Mouse (Mus musculus) heart, embryonic 15.5 days (tissue): ENCODE measurements around the gene Eif2b5. TPM values are rescaled to one million over a fixed set of nuclear protein-coding genes. Genes with fewer than 3 reads are reported as not detected.

ENCODE experiments used
- ATAC-seq: fragments of 200-750 bp; cut with Nextera tagmentation; replicated peaks from 2 replicates; pipeline ENCODE4 v1.8.0; 2017; ENCODE audit warnings: low read depth, moderate TSS enrichment; ENCODE audit not compliant: insufficient number of reproducible peaks, insufficient read depth, low FRiP score
- H3K27ac ChIP-seq: fragments of 300-500 bp; sonication (generic); 2 replicates; pipeline ENCODE4 v1.5.1; 2015; ENCODE audit warnings: mild to moderate bottlenecking, inconsistent platforms
- H3K27me3 ChIP-seq: fragments of 300-500 bp; sonication (generic); 2 replicates; pipeline ENCODE4 v1.6.1; 2015; ENCODE audit warnings: inconsistent platforms
- H3K36me3 ChIP-seq: fragments of 300-500 bp; sonication (generic); 2 replicates; pipeline ENCODE4 v1.6.1; 2015; ENCODE audit warnings: mild to moderate bottlenecking, inconsistent platforms
- H3K4me1 ChIP-seq: fragments of 300-500 bp; sonication (generic); replicated peaks from 2 replicates; pipeline ENCODE4 v1.6.1; 2015; ENCODE audit warnings: inconsistent platforms
- H3K4me2 ChIP-seq: fragments of 300-500 bp; sonication (generic); 2 replicates; pipeline ENCODE4 v1.6.1; 2015; ENCODE audit warnings: inconsistent platforms, mild to moderate bottlenecking, moderate library complexity
- H3K4me3 ChIP-seq: fragments of 300-500 bp; sonication (generic); 2 replicates; pipeline ENCODE4 v1.5.1; 2015; ENCODE audit warnings: mild to moderate bottlenecking, inconsistent platforms
- H3K9ac ChIP-seq: fragments of 300-500 bp; sonication (generic); 2 replicates; pipeline ENCODE4 v1.6.1; 2015; ENCODE audit warnings: mild to moderate bottlenecking, inconsistent platforms
- H3K9me3 ChIP-seq: fragments of 300-500 bp; sonication (generic); replicated peaks from 2 replicates; pipeline ENCODE4 v1.6.1; 2016; ENCODE audit warnings: inconsistent platforms
- WGBS: fragments of 180-500 bp; shearing (Covaris S2); methylation state at CpG from one replicate; pipeline ENCODE4 v1.1.7; 2015; ENCODE audit warnings: mixed read lengths; 5-methylcytosine and 5-hydroxymethylcytosine counted together
- polyA plus RNA-seq: library from polyadenylated mRNA; unstranded; fragments of >200 nt; fragmentation: Nextera tagmentation; extraction: Ambion mirVana; gene quantifications from 2 replicates; pipeline ENCODE4 v1.2.1, GENCODE M21; 2015

Gene Eif2b5
- polyA plus RNA-seq, 1 experiment from 2014 or later = 66.6 TPM

DNA sequence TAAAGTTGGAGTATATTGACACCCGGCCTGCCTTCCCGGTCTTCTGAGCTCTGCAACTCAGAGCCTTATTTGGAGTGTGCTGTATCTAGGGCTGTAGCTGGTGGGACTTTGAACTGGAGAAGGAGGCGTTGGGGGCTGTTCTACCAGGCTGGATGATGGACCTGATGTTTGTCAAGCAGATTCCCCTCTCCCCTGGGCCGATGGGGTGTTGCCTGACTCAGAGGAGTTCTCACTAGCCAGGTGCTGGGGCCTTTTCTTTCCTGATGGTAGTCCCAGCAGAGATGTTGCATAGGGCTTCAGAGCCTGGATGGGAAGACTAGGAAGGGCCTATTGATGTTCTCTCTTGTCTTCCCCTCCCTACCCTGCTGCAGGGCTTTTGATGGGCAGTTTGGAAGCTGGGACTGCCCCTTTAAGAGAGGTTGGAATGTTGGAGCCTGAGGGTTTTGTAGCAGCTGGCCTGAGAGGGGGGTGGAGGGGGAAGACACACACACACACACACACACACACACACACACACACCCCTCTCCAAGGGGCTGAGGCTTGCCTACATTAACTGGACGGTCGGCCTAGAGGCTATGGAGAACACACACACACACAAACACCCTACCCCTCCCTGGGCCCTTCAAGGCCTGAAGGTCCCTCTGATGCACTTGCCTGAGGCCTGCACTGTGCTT, 19.2 kb downstream of the Eif2b5 start:
- Histone ChIP-seq H3K4me2 (peak overlapping the region; percentile 90), H3K36me3 (no peaks in the 10 kb centered on the region; the same call in 1 of the 2 replicates), H3K27ac (peak overlapping the region; percentile 98), H3K4me3 (peak overlapping the region; percentile 100), H3K4me1 (peaks cover 26% of the 10 kb centered on the region), H3K9me3 (no peaks in the 10 kb centered on the region), H3K27me3 (no peaks in the 10 kb centered on the region), H3K9ac (peak overlapping the region; percentile 100)
- WGBS = 6% methylated on average over 6 of the region's 6 CpGs
- peak; percentile 16; the same call in 1 of the 2 replicates for ATAC-seq

DNA sequence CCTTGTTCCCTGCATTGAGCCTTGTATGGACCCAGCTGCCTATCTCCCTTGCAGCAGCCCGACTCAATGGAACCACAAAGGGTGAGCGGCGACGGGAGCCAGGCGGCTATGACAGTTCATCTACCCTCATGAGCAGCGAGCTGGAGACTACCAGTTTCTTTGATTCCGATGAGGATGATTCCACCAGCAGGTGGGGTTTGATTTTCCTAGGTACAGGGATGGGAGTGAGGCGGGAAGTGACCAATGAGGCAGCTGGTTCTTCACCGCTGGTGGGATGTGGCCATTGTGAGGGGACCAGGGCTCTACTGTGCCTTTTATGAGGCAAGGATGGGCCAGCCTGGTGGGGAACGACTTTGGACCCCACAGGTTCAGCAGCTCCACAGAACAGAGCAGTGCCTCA, 25.3 kb downstream of the Eif2b5 start:
- 78% methylated on average over 10 of the region's 10 CpGs for WGBS
- no peak overlapping the region for H3K27ac ChIP-seq
- H3K4me3 ChIP-seq = no peak overlapping the region
- no peaks in the 10 kb centered on the region for H3K27me3 ChIP-seq
- H3K9me3 ChIP-seq = no peaks in the 10 kb centered on the region
- H3K36me3 ChIP-seq = peaks cover 58% of the 10 kb centered on the region
- H3K9ac ChIP-seq = no peak overlapping the region
- no peak overlapping the region for H3K4me2 ChIP-seq
- no peak for ATAC-seq
- H3K4me1 ChIP-seq = peaks cover 14% of the 10 kb centered on the region

DNA sequence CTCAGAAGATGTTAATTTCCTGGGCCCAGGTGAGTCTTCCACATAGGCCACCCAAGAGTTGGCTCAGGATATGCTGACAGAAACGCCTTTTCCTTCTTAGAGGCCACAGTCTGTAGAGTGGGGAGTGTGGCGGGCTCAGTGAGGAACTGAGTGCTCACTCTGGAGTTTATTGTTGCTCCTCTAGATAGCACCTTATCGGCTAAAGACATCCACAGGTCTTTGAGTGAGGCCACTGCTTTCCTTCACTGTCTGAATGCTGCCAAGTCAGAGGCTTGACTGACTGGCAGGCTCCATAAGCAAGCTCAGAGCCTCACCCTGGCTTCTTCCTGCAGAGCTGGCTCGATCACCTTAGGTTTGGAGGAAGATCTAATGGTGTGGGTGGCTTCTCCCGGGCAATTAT, 30.2 kb downstream of the Eif2b5 start:
- Histone ChIP-seq H3K4me2 (no peak overlapping the region), H3K9me3 (no peaks in the 10 kb centered on the region), H3K27me3 (no peaks in the 10 kb centered on the region), H3K36me3 (peaks cover 89% of the 10 kb centered on the region), H3K9ac (no peak overlapping the region), H3K4me3 (no peak overlapping the region), H3K4me1 (no peaks in the 10 kb centered on the region), H3K27ac (no peak overlapping the region)
- no peak for ATAC-seq
- WGBS = 93% methylated on average over 5 of the region's 5 CpGs

DNA sequence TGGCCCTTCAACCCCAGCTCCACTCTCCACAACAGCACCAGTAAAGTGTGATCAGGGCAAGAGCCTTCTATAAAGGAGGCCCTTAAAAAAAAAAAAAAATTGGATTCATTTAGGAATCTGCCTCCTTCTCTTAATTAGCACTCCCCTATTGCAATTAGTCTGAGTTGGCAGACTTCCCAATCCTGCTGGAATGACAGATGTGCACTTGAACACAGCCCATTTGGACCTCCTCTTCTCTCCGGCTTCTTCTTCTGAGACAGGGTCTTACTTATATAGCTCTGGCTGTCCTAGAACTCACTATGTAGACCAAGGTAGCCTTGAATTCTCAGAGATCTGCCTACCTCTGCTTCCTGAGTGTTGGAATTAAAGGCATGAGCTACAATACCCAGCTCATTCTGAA, 30.8 kb downstream of the Eif2b5 start:
- Histone ChIP-seq H3K9me3 (no peaks in the 10 kb centered on the region), H3K4me2 (no peak overlapping the region), H3K4me1 (no peaks in the 10 kb centered on the region), H3K4me3 (no peak overlapping the region), H3K9ac (no peak overlapping the region), H3K36me3 (peaks cover 83% of the 10 kb centered on the region), H3K27ac (no peak overlapping the region), H3K27me3 (no peaks in the 10 kb centered on the region)
- no peak for ATAC-seq
- 64% methylated on average over 1 of the region's 1 CpGs for WGBS

DNA sequence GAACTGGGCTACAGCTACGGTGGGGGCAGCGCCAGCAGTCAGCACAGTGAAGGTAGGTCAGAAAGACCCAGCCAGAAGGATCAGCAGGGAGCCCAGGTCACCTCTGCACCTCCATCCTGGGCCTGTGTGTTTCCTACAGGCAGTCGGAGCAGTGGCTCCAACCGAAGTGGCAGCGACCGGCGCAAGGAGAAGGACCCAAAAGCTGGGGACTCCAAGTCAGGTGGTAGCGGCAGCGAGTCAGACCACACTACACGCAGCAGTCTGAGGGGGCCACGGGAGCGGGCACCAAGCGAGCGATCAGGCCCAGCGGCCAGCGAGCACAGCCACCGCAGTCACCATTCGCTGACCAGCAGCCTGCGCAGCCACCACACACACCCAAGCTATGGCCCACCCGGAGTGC, 32.3 kb downstream of the Eif2b5 start:
- no peak for ATAC-seq
- 93% methylated on average over 20 of the region's 20 CpGs for WGBS
- Histone ChIP-seq H3K4me2 (no peak overlapping the region), H3K4me1 (peaks cover under 1% of the 10 kb centered on the region), H3K9ac (no peak overlapping the region), H3K27ac (no peak overlapping the region), H3K9me3 (no peaks in the 10 kb centered on the region), H3K4me3 (no peak overlapping the region), H3K36me3 (peaks cover 70% of the 10 kb centered on the region), H3K27me3 (no peaks in the 10 kb centered on the region)

DNA sequence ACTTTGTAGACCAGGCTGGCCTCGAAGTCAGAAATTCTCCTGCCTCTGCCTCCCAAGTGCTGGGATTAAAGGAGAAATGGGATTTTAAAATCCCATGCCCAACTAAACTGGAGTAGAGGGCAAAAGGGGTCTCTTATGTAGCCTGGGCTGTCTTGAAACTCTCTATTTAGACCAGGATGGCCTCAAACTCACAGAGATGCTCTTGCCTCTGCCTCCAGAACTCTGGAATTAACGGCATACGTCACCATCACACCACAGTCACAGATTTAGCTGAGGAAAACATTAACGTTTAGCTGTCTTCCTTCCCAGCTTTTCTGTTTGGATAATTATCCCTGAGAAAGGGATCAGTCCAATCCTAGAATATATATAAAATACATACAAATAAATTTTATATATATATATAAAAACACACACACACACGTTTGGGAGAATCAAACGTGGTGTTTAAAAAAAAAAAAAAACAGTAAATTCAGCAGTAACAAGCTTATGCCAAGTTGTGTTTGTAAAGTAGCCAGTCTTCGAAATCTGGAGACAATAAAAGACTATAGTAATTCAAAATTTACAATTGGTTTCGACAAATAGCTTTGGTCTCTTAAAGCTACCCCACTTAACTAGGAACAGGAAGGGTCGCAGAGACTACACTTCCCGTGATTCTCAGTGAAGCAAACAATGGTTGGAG, 36.1 kb downstream of the Eif2b5 start:
- 49% methylated on average over 10 of the region's 10 CpGs for WGBS

DNA sequence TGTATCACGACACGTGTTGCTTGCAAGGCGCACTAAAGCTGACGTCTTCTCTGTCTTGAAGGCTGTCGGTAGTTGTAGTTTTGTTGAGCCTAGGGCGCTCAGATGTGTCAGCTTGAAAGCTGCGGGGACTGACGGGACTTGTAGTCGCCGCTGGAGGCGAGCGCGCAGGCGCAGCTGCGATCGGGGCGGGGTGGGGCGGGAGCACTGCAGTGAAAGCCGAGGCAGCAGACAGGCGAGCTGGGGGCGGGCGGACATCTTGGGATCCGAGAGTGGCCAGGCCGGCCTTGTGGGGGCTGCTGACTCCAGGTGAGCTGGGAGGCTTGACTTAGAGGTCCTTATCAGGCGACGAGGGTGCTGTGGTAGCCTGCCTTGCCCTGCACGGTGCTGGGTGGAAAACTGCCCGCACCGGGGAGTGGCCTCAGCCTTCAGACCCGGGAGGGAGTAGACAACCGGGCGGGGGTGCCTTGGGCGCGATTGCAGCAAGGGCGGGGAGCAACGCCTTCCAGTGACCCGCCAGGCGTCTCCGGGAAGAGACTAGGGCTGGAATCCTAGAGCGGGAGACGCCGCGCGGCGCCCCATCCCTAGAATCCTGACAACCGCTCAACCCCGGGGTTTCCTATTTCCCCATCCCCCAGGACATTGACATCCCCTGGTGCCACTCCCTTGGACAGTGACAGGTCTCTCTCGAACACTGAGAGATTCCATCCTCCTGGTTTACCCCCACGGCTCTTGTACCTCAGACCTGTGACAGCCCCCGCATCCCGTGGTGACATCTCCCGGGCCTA, 36.9 kb downstream of the Eif2b5 start, which contains the start of gene Ap2m1:
Ap2m1 (plus strand) TSS at position 183 of the 785 bp plus-strand sequence.
- Histone ChIP-seq H3K27me3 (no peaks in the 10 kb centered on the region), H3K9ac (peak within 1 kb of the TSS; percentile 93), H3K9me3 (no peaks in the 10 kb centered on the region), H3K4me3 (peak within 1 kb of the TSS; percentile 79), H3K4me2 (peak within 1 kb of the TSS; percentile 82), H3K27ac (peak within 1 kb of the TSS; percentile 87), H3K4me1 (peaks cover 28% of the 10 kb centered on the region), H3K36me3 (peaks cover 53% of the 10 kb centered on the region)
- peak; percentile 96 for ATAC-seq
- WGBS = under 1% methylated on average over 52 of the region's 52 CpGs

More for the DNA sequence above, 36.1 kb downstream of the Eif2b5 start:
- H3K9me3 ChIP-seq = no peaks in the 10 kb centered on the region
- H3K27me3 ChIP-seq = no peaks in the 10 kb centered on the region
- peaks cover 52% of the 10 kb centered on the region for H3K36me3 ChIP-seq
- H3K27ac ChIP-seq = no peak overlapping the region
- ATAC-seq = no peak
- no peak overlapping the region for H3K9ac ChIP-seq
- H3K4me2 ChIP-seq = peak overlapping the region; percentile 37; the same call in 1 of the 2 replicates
- peaks cover 28% of the 10 kb centered on the region for H3K4me1 ChIP-seq
- no peak overlapping the region for H3K4me3 ChIP-seq

DNA sequence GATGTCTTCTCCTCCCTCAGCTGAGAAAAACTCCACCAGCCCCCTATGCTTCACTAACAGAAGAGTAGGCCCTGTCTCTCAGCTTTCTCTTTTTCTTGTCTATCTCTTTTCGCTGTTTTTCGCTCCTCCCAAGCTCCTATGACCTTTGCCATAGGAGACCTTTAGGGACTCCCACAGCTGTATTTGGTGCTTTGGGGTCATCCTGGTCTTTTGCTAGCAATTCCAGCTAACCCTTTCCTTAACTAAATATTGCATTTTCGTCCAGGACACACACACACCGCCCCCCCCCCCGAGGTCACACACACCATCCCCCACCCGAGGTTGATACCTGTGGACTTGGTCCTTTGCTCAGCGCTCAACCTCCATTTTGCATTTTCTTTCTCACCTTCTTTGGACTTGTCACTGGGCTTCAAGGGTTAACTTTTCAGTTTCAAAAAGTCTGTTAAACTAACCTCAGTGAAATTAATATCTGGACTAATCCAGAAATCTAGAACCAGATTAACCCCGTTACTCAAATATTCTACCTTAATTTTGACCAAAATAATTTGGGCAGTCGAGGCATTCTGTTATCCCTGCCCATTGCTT, 37.6 kb downstream of the Eif2b5 start:
- Histone ChIP-seq H3K9ac (peak overlapping the region; percentile 93), H3K4me2 (peak overlapping the region; percentile 82), H3K4me3 (peak overlapping the region; percentile 79), H3K27ac (peak overlapping the region; percentile 87), H3K9me3 (no peaks in the 10 kb centered on the region), H3K4me1 (peaks cover 28% of the 10 kb centered on the region), H3K27me3 (no peaks in the 10 kb centered on the region), H3K36me3 (peaks cover 53% of the 10 kb centered on the region)
- ATAC-seq = no peak
- 26% methylated on average over 9 of the region's 9 CpGs for WGBS

DNA sequence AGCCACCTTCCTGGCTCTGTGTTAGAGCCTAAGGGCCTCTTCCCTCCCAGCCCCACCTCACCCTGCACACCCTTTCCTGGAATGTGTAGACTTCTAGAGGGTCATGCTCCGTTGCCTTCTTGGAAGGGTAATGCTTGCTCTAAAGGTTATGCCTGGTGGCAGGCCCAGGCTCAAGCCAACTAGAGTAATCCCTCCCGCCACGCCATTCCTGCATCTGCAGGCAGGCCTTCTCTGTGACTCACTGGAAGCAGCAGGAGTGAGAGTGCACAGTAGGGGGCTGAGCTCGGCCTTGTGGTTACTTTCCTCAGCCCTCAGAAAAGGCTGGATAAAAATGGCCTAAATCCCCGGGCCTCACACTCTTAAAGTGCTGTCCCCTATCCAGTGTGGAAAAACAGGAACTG, 38.5 kb downstream of the Eif2b5 start:
- H3K27me3 ChIP-seq = no peaks in the 10 kb centered on the region
- peaks cover 53% of the 10 kb centered on the region for H3K36me3 ChIP-seq
- H3K4me3 ChIP-seq = peak overlapping the region; percentile 79
- peak overlapping the region; percentile 82 for H3K4me2 ChIP-seq
- peak overlapping the region; percentile 28; the same call in 1 of the 2 replicates for H3K9ac ChIP-seq
- no peak for ATAC-seq
- peaks cover 28% of the 10 kb centered on the region for H3K4me1 ChIP-seq
- H3K27ac ChIP-seq = peak overlapping the region; percentile 46; the same call in 1 of the 2 replicates
- no peaks in the 10 kb centered on the region for H3K9me3 ChIP-seq
- WGBS = 22% methylated on average over 5 of the region's 5 CpGs

DNA sequence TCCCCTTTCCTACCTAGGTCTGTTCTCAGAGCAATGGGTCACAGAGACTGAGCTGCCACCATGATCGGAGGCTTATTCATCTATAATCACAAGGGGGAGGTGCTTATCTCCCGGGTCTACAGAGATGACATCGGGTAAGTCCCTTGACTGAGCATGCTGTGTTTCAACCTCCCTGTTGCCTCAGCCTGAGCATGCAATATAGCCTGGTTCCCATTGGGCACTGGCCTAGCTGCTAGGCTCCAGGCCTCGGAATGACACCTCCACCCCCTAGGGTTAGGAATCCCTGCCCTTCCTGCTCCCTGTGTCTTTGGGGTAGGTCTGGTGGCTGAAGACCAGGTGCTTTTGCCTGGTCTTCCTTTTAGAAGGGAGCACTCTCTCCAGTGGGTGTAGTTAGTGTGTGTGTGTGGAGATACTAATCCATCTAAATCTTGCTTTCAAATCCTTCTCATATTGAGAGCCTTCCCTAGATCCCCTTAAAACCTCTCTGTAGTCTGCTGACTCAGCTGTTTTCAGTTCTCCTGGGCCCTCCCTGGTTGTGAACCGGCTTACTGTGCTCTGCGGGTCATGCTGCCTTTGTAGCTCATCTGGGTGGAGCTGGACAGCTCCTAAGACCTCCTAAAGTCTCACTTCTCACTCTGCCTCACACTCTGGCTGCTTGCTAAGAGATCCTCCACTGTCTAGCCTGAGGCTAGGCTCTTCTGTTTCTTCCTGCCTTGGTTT, 39.1 kb downstream of the Eif2b5 start:
- 37% methylated on average over 6 of the region's 6 CpGs for WGBS

More for the DNA sequence above, 39.1 kb downstream of the Eif2b5 start:
- H3K9ac ChIP-seq = 0 out of 2 replicates have a peak overlapping the region, but pooled peaks have one; percentile 9
- ATAC-seq = no peak
- H3K4me1 ChIP-seq = peaks cover 28% of the 10 kb centered on the region
- peak overlapping the region; percentile 79 for H3K4me3 ChIP-seq
- peaks cover 55% of the 10 kb centered on the region for H3K36me3 ChIP-seq
- H3K9me3 ChIP-seq = no peaks in the 10 kb centered on the region
- no peaks in the 10 kb centered on the region for H3K27me3 ChIP-seq
- no peak overlapping the region for H3K27ac ChIP-seq
- peak overlapping the region; percentile 82 for H3K4me2 ChIP-seq
